Mouse (Mus musculus): Measurements from ENCODE around the gene Aoc3. TPM values are rescaled to one million over a fixed set of nuclear protein-coding genes. Genes with fewer than 3 reads are reported as not detected.

Aoc3 gene
- total and polyA plus RNA-seq, 3 experiments: 0.62 to 2.2 TPM; not detected in 1

- TF ChIP-seq ZMIZ1 (IDR thresholded peaks at IDR 0.05; ENCODE audit: low read depth, low read length): no peak; the same call in none of the 2 replicates
- TF ChIP-seq HCFC1 (IDR thresholded peaks at IDR 0.05; ENCODE audit: low read depth, low read length): peak; percentile 87
- peak; percentile 60 for TF ChIP-seq TBP (IDR thresholded peaks at IDR 0.05; ENCODE audit: low read depth, low read length)
- TF ChIP-seq USF1 (IDR thresholded peaks at IDR 0.05; ENCODE audit: low read depth, low read length): peak; percentile 90
Measured at GRCm38 (mm10) chr11:101315665-101316500, 14.5 kb upstream of the Aoc3 start, which contains the start of gene Psme3 (continued).

- H3K27me3 ChIP-seq (ENCODE audit: control insufficient read depth in 1 of 2, insufficient read depth in 2 of 2, low read length in 2 of 2): no peaks in the 10 kb centered on the region
- DNase-seq (ENCODE audit: low read depth, low spot score): peak; percentile 74
- H3K36me3 ChIP-seq (ENCODE audit: control insufficient read depth in 1 of 2, insufficient read depth in 2 of 2, low read length in 2 of 2): peaks cover 32 to 44% of the 10 kb centered on the region in 2 experiments
- H3K9me3 ChIP-seq (replicated peaks; ENCODE audit: insufficient read depth, low read length): no peaks in the 10 kb centered on the region
- peak overlapping the region; percentile 94 to 96 for H3K4me3 ChIP-seq (ENCODE audit: control insufficient read depth in 1 of 2, insufficient read depth in 1 of 2, low read depth in 2 of 2, low read length in 2 of 2)
- H3K9ac ChIP-seq (ENCODE audit: control insufficient read depth, low read depth, low read length, poor library complexity, severe bottlenecking): peak overlapping the region; percentile 97
- H3K79me2 ChIP-seq (ENCODE audit: control insufficient read depth, insufficient read depth, low read length, poor library complexity): peaks cover 33% of the 10 kb centered on the region
- TF ChIP-seq ZNF384 (IDR thresholded peaks at IDR 0.05; ENCODE audit: low read depth, low read length) (no peak), ZMIZ1 (IDR thresholded peaks at IDR 0.05; ENCODE audit: low read depth, low read length) (no peak), GATA1 (IDR thresholded peaks at IDR 0.05; ENCODE audit: low read depth, low read length) (no peak), CHD2 (IDR thresholded peaks at IDR 0.05; ENCODE audit: low read length) (no peak), TCF12 (IDR thresholded peaks at IDR 0.05; ENCODE audit: low read depth, low read length) (0 out of 2 replicates have a peak, but pooled peaks have one; percentile 10), SMC3 (IDR thresholded peaks at IDR 0.05; ENCODE audit: low read depth, low read length) (no peak), E2F4 (IDR thresholded peaks at IDR 0.05; ENCODE audit: borderline replicate concordance, low read depth, low read length) (no peak), KAT2A (conservative IDR thresholded peaks at IDR 0.05; ENCODE audit: low read depth, low read length) (no peak), MAFK (IDR thresholded peaks at IDR 0.05; ENCODE audit: borderline replicate concordance, low read depth, low read length) (peak; percentile 23; the same call in 1 of the 2 replicates), BHLHE40 (IDR thresholded peaks at IDR 0.05; ENCODE audit: borderline replicate concordance, low read depth, low read length) (peak; percentile 31; the same call in 1 of the 2 replicates), MYC (IDR thresholded peaks at IDR 0.05; ENCODE audit: low read depth, low read length) (no peak), CHD1 (IDR thresholded peaks at IDR 0.05; ENCODE audit: low read depth, low read length) (peak; percentile 92), MAX (IDR thresholded peaks at IDR 0.05; ENCODE audit: low read length) (peak; percentile 78), POLR2A (IDR thresholded peaks at IDR 0.05; ENCODE audit: control insufficient read depth in 1 of 2, insufficient read depth in 1 of 2, low read depth in 1 of 2, low read length in 2 of 2, poor library complexity in 1 of 2) (no peak), MAZ (IDR thresholded peaks at IDR 0.05; ENCODE audit: low read depth, low read length) (no peak), MXI1 (IDR thresholded peaks at IDR 0.05; ENCODE audit: low read depth, low read length) (peak; percentile 50; the same call in 1 of the 2 replicates)
- H3K27ac ChIP-seq (ENCODE audit: control insufficient read depth, low read depth, low read length): peak overlapping the region; percentile 100
- peaks cover 18 to 24% of the 10 kb centered on the region in 2 experiments for H3K4me1 ChIP-seq (ENCODE audit: control insufficient read depth in 1 of 2, insufficient read depth in 2 of 2, low read length in 2 of 2)
Measured at GRCm38 (mm10) chr11:101316501-101316917, 13.9 kb upstream of the Aoc3 start.

Measured in MEL (cell line).